Mouse (Mus musculus) intestine, postnatal 0 days (tissue): ENCODE measurements around the gene Adamts9. TPM values are rescaled to one million over a fixed set of nuclear protein-coding genes. Genes with fewer than 3 reads are reported as not detected.

Experiments used
- ATAC-seq: fragments of 200-750 bp; cut with Nextera tagmentation; 2 replicates; pipeline ENCODE4 v1.8.0; 2017; ENCODE audit warnings: mild to moderate bottlenecking, moderate TSS enrichment, moderate library complexity
- H3K27ac ChIP-seq: fragments of 300-500 bp; sonication (generic); 2 replicates; pipeline ENCODE4 v1.5.1; 2014; ENCODE audit warnings: mild to moderate bottlenecking, low read depth, low read length, moderate library complexity
- H3K27me3 ChIP-seq: fragments of 300-500 bp; sonication (generic); replicated peaks from 2 replicates; pipeline ENCODE4 v1.6.1; 2014; ENCODE audit warnings: low read length, mixed read lengths; ENCODE audit not compliant: control insufficient read depth, insufficient read depth
- H3K36me3 ChIP-seq: fragments of 300-500 bp; sonication (generic); 2 replicates; pipeline ENCODE4 v1.6.1; 2014; ENCODE audit warnings: mild to moderate bottlenecking, moderate library complexity; ENCODE audit not compliant: control insufficient read depth, insufficient read depth
- H3K4me1 ChIP-seq: fragments of 300-500 bp; sonication (generic); replicated peaks from 2 replicates; pipeline ENCODE4 v1.6.1; 2014; ENCODE audit warnings: antibody characterized with exemption, low read length, mixed read lengths; ENCODE audit not compliant: control insufficient read depth, insufficient read depth
- H3K4me2 ChIP-seq: fragments of 300-500 bp; sonication (generic); replicated peaks from 2 replicates; pipeline ENCODE4 v1.6.1; 2014; ENCODE audit warnings: low read depth, mild to moderate bottlenecking, moderate library complexity
- H3K4me3 ChIP-seq: fragments of 300-500 bp; sonication (generic); 2 replicates; pipeline ENCODE4 v1.5.1; 2014; ENCODE audit warnings: low read depth, low read length
- H3K9ac ChIP-seq: fragments of 300-500 bp; sonication (generic); 2 replicates; pipeline ENCODE4 v1.6.1; 2014; ENCODE audit warnings: mild to moderate bottlenecking, low read depth, low read length
- H3K9me3 ChIP-seq: fragments of 300-500 bp; sonication (generic); 2 replicates; pipeline ENCODE4 v1.6.1; 2016; ENCODE audit warnings: mixed run types; ENCODE audit not compliant: control insufficient read depth
- CTCF ChIP-seq: sonication (generic); IDR thresholded peaks from 2 replicates; pipeline ENCODE4 v1.5.1; 2016; ENCODE audit warnings: low read depth, mild to moderate bottlenecking, control low read depth, antibody characterized with exemption, moderate library complexity
- WGBS: fragments of 180-500 bp; shearing (Covaris S2); extraction: QIAGEN DNeasy Blood & Tissue Kit; methylation state at CpG from one replicate; pipeline ENCODE4 v1.1.7; 2014; 5-methylcytosine and 5-hydroxymethylcytosine counted together
- polyA plus RNA-seq: library from polyadenylated mRNA; unstranded; fragments of >200 nt; fragmentation: Nextera tagmentation; extraction: Ambion mirVana; gene quantifications from 2 replicates; pipeline ENCODE4 v1.2.1, GENCODE M21; 2015

Gene Adamts9
- polyA plus RNA-seq, 1 experiment from 2014 or later, result 2.2 TPM

GRCm38 (mm10) chr6:92882446-92882845, 60.8 kb downstream of the Adamts9 start:
- WGBS, result 84% methylated on average over 5 of the region's 5 CpGs
- TF ChIP-seq CTCF, result no peak
- ATAC-seq, result no peak
- H3K27ac ChIP-seq, result no peak overlapping the region
- H3K4me1 ChIP-seq, result no peaks in the 10 kb centered on the region
- no peak overlapping the region for H3K4me3 ChIP-seq
- H3K9ac ChIP-seq, result no peak overlapping the region
- no peaks in the 10 kb centered on the region for H3K27me3 ChIP-seq
- peaks cover 10% of the 10 kb centered on the region for H3K36me3 ChIP-seq
- no peak overlapping the region for H3K4me2 ChIP-seq
- no peaks in the 10 kb centered on the region for H3K9me3 ChIP-seq

GRCm38 (mm10) chr6:92879700-92880265, 63.5 kb downstream of the Adamts9 start:
- no peaks in the 10 kb centered on the region for H3K27me3 ChIP-seq
- no peak for TF ChIP-seq CTCF
- 0 out of 2 replicates have a peak, but pooled peaks cover 2% of the 10 kb centered on the region for H3K36me3 ChIP-seq
- 86% methylated on average over 14 of the region's 14 CpGs for WGBS
- no peaks in the 10 kb centered on the region for H3K4me1 ChIP-seq
- no peak overlapping the region for H3K9ac ChIP-seq
- no peak for ATAC-seq
- H3K4me3 ChIP-seq, result no peak overlapping the region
- H3K27ac ChIP-seq, result no peak overlapping the region
- H3K9me3 ChIP-seq, result no peaks in the 10 kb centered on the region
- H3K4me2 ChIP-seq, result no peak overlapping the region

- H3K4me1 ChIP-seq, result no peaks in the 10 kb centered on the region
- no peaks in the 10 kb centered on the region for H3K9me3 ChIP-seq
- H3K9ac ChIP-seq, result no peak overlapping the region
- TF ChIP-seq CTCF, result no peak
- 0 out of 2 replicates have a peak, but pooled peaks cover 2% of the 10 kb centered on the region for H3K36me3 ChIP-seq
- H3K4me2 ChIP-seq, result no peak overlapping the region
- H3K4me3 ChIP-seq, result no peak overlapping the region
- no peak overlapping the region for H3K27ac ChIP-seq
- 86% methylated on average over 5 of the region's 5 CpGs for WGBS
- ATAC-seq, result no peak
- H3K27me3 ChIP-seq, result no peaks in the 10 kb centered on the region
Observed at GRCm38 (mm10) chr6:92878771-92879170, 64.5 kb downstream of the Adamts9 start.

GRCm38 (mm10) chr6:92877236-92877635, 66.1 kb downstream of the Adamts9 start:
- H3K9me3 ChIP-seq, result no peaks in the 10 kb centered on the region
- no peaks in the 10 kb centered on the region for H3K4me1 ChIP-seq
- H3K9ac ChIP-seq, result no peak overlapping the region
- H3K4me3 ChIP-seq, result no peak overlapping the region
- no peak overlapping the region for H3K4me2 ChIP-seq
- WGBS, result 95% methylated on average over 4 of the region's 4 CpGs
- no peak for ATAC-seq
- H3K27me3 ChIP-seq, result no peaks in the 10 kb centered on the region
- 0 out of 2 replicates have a peak, but pooled peaks cover 2% of the 10 kb centered on the region for H3K36me3 ChIP-seq
- H3K27ac ChIP-seq, result no peak overlapping the region
- TF ChIP-seq CTCF, result no peak

GRCm38 (mm10) chr6:92876121-92876520, 67.2 kb downstream of the Adamts9 start:
- Histone ChIP-seq H3K27me3 (no peaks in the 10 kb centered on the region), H3K4me3 (no peak overlapping the region), H3K4me1 (no peaks in the 10 kb centered on the region), H3K4me2 (no peak overlapping the region), H3K9ac (no peak overlapping the region), H3K9me3 (no peaks in the 10 kb centered on the region), H3K36me3 (0 out of 2 replicates have a peak, but pooled peaks cover 2% of the 10 kb centered on the region), H3K27ac (no peak overlapping the region)
- no peak for ATAC-seq
- TF ChIP-seq CTCF, result no peak
- WGBS, result 80% methylated on average over 5 of the region's 5 CpGs

- Histone ChIP-seq H3K9me3 (no peaks in the 10 kb centered on the region), H3K4me3 (no peak overlapping the region), H3K27me3 (no peaks in the 10 kb centered on the region), H3K36me3 (0 out of 2 replicates have a peak, but pooled peaks cover 2% of the 10 kb centered on the region), H3K4me1 (no peaks in the 10 kb centered on the region), H3K27ac (no peak overlapping the region), H3K4me2 (no peak overlapping the region), H3K9ac (no peak overlapping the region)
- no peak for ATAC-seq
- 95% methylated on average over 2 of the region's 2 CpGs for WGBS
- no peak for TF ChIP-seq CTCF
Observed at GRCm38 (mm10) chr6:92875340-92875739, 68.0 kb downstream of the Adamts9 start.
